Mouse (Mus musculus) mature B cell (primary cell): ENCODE results near the gene Cipc.

Experiments
- in situ Hi-C: fragments of 300-500 bp; cut with MboI; formaldehyde crosslinking; loops from 2 replicates; pipeline ENCODE4 v1.14.3; 2019

Cipc gene

GRCm38 (mm10) chr12:86946862-86947574 is at the start of gene Cipc:
TSS of gene Cipc (plus strand) at chr12:86947043.
- in situ Hi-C loops, result no loop called here

- in situ Hi-C loops, result no loop called here
Measured at GRCm38 (mm10) chr12:86897769-86898273, 49.0 kb upstream of the Cipc start.

GRCm38 (mm10) chr12:86898448-86898847 is 48.4 kb upstream of the Cipc start:
- in situ Hi-C loops, result no loop called here

- in situ Hi-C loops, result no loop called here
Measured at GRCm38 (mm10) chr12:86899461-86900179, 47.2 kb upstream of the Cipc start.

GRCm38 (mm10) chr12:86903828-86904806 is 42.7 kb upstream of the Cipc start:
- in situ Hi-C loops, result no loop called here

- in situ Hi-C loops, result loop anchor here (5.0 kb wide), 1 partner anchor 113 kb away; no protein-coding TSS in a partner anchor
Measured at GRCm38 (mm10) chr12:86905203-86905602, 41.6 kb upstream of the Cipc start.

- in situ Hi-C loops, result loop anchor here (5.0 kb wide), 1 partner anchor 114 kb away; no protein-coding TSS in a partner anchor
Measured at GRCm38 (mm10) chr12:86905876-86906275, 41.0 kb upstream of the Cipc start.

- in situ Hi-C loops, result loop anchor here (5.0 kb wide), 1 partner anchor 114 kb away; no protein-coding TSS in a partner anchor
Measured at GRCm38 (mm10) chr12:86906395-86906794, 40.4 kb upstream of the Cipc start.

GRCm38 (mm10) chr12:86911482-86911931 is 35.3 kb upstream of the Cipc start:
- in situ Hi-C loops, result no loop called here

GRCm38 (mm10) chr12:86912335-86913093 is 34.3 kb upstream of the Cipc start:
- in situ Hi-C loops, result no loop called here

GRCm38 (mm10) chr12:86914351-86914750 is 32.5 kb upstream of the Cipc start:
- in situ Hi-C loops, result no loop called here

- in situ Hi-C loops, result no loop called here
Measured at GRCm38 (mm10) chr12:86914756-86915155, 32.1 kb upstream of the Cipc start.

GRCm38 (mm10) chr12:86915617-86916016 is 31.2 kb upstream of the Cipc start:
- in situ Hi-C loops, result no loop called here

GRCm38 (mm10) chr12:86916796-86917573 is 29.9 kb upstream of the Cipc start:
- in situ Hi-C loops, result no loop called here

- in situ Hi-C loops, result no loop called here
Measured at GRCm38 (mm10) chr12:86918361-86918967, 28.4 kb upstream of the Cipc start.

- in situ Hi-C loops, result no loop called here
Measured at GRCm38 (mm10) chr12:86918983-86919722, 27.7 kb upstream of the Cipc start.

- in situ Hi-C loops, result no loop called here
Measured at GRCm38 (mm10) chr12:86923837-86924236, 23.0 kb upstream of the Cipc start.

GRCm38 (mm10) chr12:86930934-86931729 is 15.7 kb upstream of the Cipc start:
- in situ Hi-C loops, result no loop called here
